Mouse (Mus musculus): ENCODE measurements around the gene Mycbp2. TPM values are rescaled to one million over a fixed set of nuclear protein-coding genes. Genes with fewer than 3 reads are reported as not detected.

Gene Mycbp2
- polyA plus RNA-seq, 1 experiment, result 56.8 TPM

DNA sequence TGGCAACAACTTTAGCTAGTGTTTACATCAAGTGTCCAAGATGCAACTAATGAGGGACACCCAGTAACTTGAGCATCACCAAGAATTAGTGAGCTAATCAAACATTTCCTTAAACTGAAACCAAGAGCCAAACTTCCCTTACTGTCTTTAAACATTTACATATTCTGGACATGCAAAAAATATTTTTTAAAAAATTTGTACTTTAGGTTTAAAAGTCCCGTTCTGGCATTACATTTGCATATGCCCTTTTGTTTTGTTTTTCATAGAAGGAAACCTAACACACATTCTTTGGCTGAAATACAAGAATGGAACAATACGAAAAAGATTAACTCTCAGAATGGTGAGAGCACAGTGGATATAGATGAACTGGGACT, 248.4 kb downstream of the Mycbp2 start:
- peak overlapping the region; percentile 83 for H3K27ac ChIP-seq (ENCODE audit: insufficient read depth, low read depth, low read length)
- TF ChIP-seq POLR2A (IDR thresholded peaks at IDR 0.05; ENCODE audit: borderline replicate concordance, low read depth, low read length) (no peak), CTCF (IDR thresholded peaks at IDR 0.05; ENCODE audit: low read depth, low read length) (no peak)
- peak overlapping the region; percentile 87 for H3K4me3 ChIP-seq (ENCODE audit: insufficient read depth, low read length)
- peaks cover 30% of the 10 kb centered on the region for H3K4me1 ChIP-seq (ENCODE audit: control insufficient read depth, insufficient read depth, low read length)

- peaks cover 24% of the 10 kb centered on the region for H3K4me1 ChIP-seq (ENCODE audit: control insufficient read depth, insufficient read depth, low read length)
- no peak for TF ChIP-seq POLR2A (IDR thresholded peaks at IDR 0.05; ENCODE audit: borderline replicate concordance, low read depth, low read length)
- no peak for TF ChIP-seq CTCF (IDR thresholded peaks at IDR 0.05; ENCODE audit: low read depth, low read length)
- H3K4me3 ChIP-seq (ENCODE audit: insufficient read depth, low read length), result peak overlapping the region; percentile 1; the same call in 1 of the 2 replicates
- peak overlapping the region; percentile 2; the same call in 1 of the 2 replicates for H3K27ac ChIP-seq (ENCODE audit: insufficient read depth, low read depth, low read length)
These were observed 250.0 kb downstream of the Mycbp2 start for GRCm38 (mm10) chr14:103096621-103097020.

- Histone ChIP-seq H3K4me3 (ENCODE audit: insufficient read depth, low read length) (no peak overlapping the region), H3K27ac (ENCODE audit: insufficient read depth, low read depth, low read length) (no peak overlapping the region), H3K4me1 (ENCODE audit: control insufficient read depth, insufficient read depth, low read length) (peaks cover 24% of the 10 kb centered on the region)
- TF ChIP-seq CTCF (IDR thresholded peaks at IDR 0.05; ENCODE audit: low read depth, low read length), result no peak
- TF ChIP-seq POLR2A (IDR thresholded peaks at IDR 0.05; ENCODE audit: borderline replicate concordance, low read depth, low read length), result no peak
These were observed 250.8 kb downstream of the Mycbp2 start for GRCm38 (mm10) chr14:103095826-103096225.

DNA sequence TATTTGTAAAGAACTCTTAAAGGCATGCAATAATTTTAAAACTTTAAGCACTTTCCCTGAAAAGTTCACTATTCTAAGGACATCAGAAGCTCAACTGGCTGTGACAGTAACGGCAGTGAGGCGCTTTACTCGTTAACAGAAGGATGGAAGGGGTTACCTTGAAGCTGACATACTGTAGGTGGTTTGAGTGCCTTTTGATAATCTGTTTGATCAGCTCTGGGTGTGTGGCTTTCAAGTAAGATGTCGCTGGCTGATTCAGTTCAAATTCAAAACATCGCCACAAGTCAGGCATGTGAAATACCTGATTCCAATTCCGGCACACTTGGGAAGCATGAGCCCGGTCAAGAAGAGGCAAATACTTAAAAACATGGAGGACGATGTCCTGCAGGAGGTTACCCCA, 251.6 kb downstream of the Mycbp2 start:
- no peak overlapping the region for H3K27ac ChIP-seq (ENCODE audit: insufficient read depth, low read depth, low read length)
- H3K4me3 ChIP-seq (ENCODE audit: insufficient read depth, low read length), result no peak overlapping the region
- TF ChIP-seq POLR2A (IDR thresholded peaks at IDR 0.05; ENCODE audit: borderline replicate concordance, low read depth, low read length) (no peak), CTCF (IDR thresholded peaks at IDR 0.05; ENCODE audit: low read depth, low read length) (no peak)
- peaks cover 24% of the 10 kb centered on the region for H3K4me1 ChIP-seq (ENCODE audit: control insufficient read depth, insufficient read depth, low read length)

GRCm38 (mm10) chr14:103093670-103094069, 252.9 kb downstream of the Mycbp2 start:
- no peak overlapping the region for H3K27ac ChIP-seq (ENCODE audit: insufficient read depth, low read depth, low read length)
- TF ChIP-seq CTCF (IDR thresholded peaks at IDR 0.05; ENCODE audit: low read depth, low read length) (no peak), POLR2A (IDR thresholded peaks at IDR 0.05; ENCODE audit: borderline replicate concordance, low read depth, low read length) (no peak)
- peaks cover 24% of the 10 kb centered on the region for H3K4me1 ChIP-seq (ENCODE audit: control insufficient read depth, insufficient read depth, low read length)
- H3K4me3 ChIP-seq (ENCODE audit: insufficient read depth, low read length), result no peak overlapping the region

DNA sequence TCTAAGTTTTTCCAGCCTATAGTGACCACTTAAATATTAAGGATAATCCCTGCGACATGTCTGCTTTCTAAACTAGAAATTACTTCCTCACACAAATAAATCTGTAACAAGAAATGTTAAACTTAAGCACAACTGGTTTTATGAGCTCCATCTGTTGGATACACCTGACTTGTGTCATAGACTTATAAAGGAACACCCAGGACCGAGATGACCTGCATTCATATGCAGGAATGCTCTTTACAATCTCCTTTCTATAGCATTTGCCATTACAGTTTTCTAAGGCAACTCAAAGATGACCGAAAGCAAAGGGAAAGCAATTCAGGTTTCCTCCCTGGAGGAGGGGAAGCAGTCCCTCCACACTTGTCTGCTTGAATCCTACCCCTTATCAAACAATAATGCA, 253.4 kb downstream of the Mycbp2 start:
- no peak overlapping the region for H3K27ac ChIP-seq (ENCODE audit: insufficient read depth, low read depth, low read length)
- TF ChIP-seq POLR2A (IDR thresholded peaks at IDR 0.05; ENCODE audit: borderline replicate concordance, low read depth, low read length) (no peak), CTCF (IDR thresholded peaks at IDR 0.05; ENCODE audit: low read depth, low read length) (no peak)
- H3K4me3 ChIP-seq (ENCODE audit: insufficient read depth, low read length), result no peak overlapping the region
- H3K4me1 ChIP-seq (ENCODE audit: control insufficient read depth, insufficient read depth, low read length), result peaks cover 24% of the 10 kb centered on the region

DNA sequence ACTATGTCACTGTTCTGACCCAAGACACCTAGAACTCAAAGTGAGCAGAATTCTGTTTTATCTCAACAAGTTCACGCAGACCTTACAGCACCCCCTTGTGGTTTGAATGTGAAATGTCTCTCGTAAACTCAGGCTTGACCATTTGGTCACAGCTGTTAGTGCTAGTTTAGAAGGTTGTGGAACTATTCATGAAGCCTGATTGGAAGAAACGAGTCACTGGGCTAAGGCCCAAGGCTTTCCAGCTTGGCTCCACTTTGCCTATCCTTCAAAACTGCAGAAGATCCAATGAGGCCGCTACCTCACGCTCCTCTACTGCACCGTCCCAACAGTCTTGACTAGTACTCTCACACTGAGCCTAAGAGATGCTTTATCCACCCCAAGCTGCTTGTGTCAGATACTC, 258.0 kb downstream of the Mycbp2 start:
- Histone ChIP-seq H3K4me3 (ENCODE audit: insufficient read depth, low read length) (no peak overlapping the region), H3K27ac (ENCODE audit: insufficient read depth, low read depth, low read length) (no peak overlapping the region), H3K4me1 (ENCODE audit: control insufficient read depth, insufficient read depth, low read length) (no peaks in the 10 kb centered on the region)
- TF ChIP-seq POLR2A (IDR thresholded peaks at IDR 0.05; ENCODE audit: borderline replicate concordance, low read depth, low read length) (no peak), CTCF (IDR thresholded peaks at IDR 0.05; ENCODE audit: low read depth, low read length) (no peak)

- Histone ChIP-seq H3K27ac (ENCODE audit: insufficient read depth, low read depth, low read length) (no peak overlapping the region), H3K4me1 (ENCODE audit: control insufficient read depth, insufficient read depth, low read length) (no peaks in the 10 kb centered on the region), H3K4me3 (ENCODE audit: insufficient read depth, low read length) (no peak overlapping the region)
- no peak for TF ChIP-seq CTCF (IDR thresholded peaks at IDR 0.05; ENCODE audit: low read depth, low read length)
- no peak for TF ChIP-seq POLR2A (IDR thresholded peaks at IDR 0.05; ENCODE audit: borderline replicate concordance, low read depth, low read length)
These were observed 258.8 kb downstream of the Mycbp2 start for GRCm38 (mm10) chr14:103087846-103088245.

DNA sequence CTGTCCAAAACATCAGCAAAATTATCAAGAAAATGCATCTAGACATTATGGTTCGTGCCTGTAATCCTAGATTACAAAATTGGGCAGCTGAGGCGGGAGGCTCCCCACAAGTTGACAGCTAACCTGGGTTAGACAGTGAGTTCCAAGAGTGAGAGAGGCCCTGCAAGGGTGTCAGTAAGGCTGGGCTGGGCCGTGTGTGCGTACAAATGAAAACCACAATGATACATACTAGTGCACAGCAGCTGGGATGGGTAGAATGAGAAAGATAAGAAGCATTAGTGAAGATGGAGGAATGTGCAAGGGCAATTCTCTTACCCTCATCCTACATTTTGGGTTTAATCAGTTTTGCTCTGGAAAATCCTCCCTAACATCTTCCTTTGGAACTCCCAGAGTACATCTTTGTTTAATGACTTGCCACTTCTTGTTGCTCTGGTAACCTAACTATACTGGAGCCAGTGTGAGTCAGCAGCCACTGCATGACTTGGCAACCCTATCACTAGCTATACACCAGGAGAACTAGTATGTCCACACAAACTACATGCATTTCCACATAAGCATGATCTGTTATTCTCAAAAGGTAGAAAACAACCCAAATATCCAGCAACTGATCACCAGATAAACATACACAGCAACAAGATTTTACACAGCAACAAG, 259.8 kb downstream of the Mycbp2 start:
- H3K4me3 ChIP-seq (ENCODE audit: insufficient read depth, low read length), result no peak overlapping the region
- no peaks in the 10 kb centered on the region for H3K4me1 ChIP-seq (ENCODE audit: control insufficient read depth, insufficient read depth, low read length)
- H3K27ac ChIP-seq (ENCODE audit: insufficient read depth, low read depth, low read length), result no peak overlapping the region
- TF ChIP-seq CTCF (IDR thresholded peaks at IDR 0.05; ENCODE audit: low read depth, low read length) (no peak), POLR2A (IDR thresholded peaks at IDR 0.05; ENCODE audit: borderline replicate concordance, low read depth, low read length) (no peak)

DNA sequence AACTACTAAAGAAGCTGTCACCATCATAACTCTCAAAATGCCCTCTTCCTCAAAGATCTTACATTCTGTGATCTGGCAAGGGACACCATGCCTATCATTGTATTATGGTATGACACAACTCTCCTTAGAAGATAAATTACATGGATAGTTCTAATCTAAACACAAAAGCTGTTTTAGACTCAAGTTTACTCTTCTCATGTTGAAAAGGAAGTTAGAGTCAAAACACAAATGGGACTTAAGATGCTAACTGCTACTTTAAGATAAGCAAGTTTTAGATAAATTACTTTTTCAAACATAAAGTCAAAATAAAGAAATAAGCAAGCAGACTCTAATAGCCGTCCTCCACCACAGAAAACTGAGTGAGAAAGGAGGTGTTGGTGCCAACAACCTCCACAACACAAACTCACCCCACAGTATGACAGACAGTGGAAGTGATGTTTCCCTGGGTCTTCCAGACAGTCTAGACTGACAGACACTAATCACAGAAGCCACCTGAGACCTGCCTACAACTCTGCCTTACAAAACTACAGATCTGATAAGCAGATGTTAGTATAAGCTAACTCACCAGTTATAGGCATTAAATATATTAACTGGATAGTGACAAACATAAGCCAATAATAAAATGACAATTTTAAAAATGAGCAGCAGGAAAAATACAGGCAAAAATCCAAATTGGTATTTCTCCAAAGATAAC, 260.6 kb downstream of the Mycbp2 start:
- no peaks in the 10 kb centered on the region for H3K4me1 ChIP-seq (ENCODE audit: control insufficient read depth, insufficient read depth, low read length)
- TF ChIP-seq POLR2A (IDR thresholded peaks at IDR 0.05; ENCODE audit: borderline replicate concordance, low read depth, low read length) (no peak), CTCF (IDR thresholded peaks at IDR 0.05; ENCODE audit: low read depth, low read length) (no peak)
- no peak overlapping the region for H3K27ac ChIP-seq (ENCODE audit: insufficient read depth, low read depth, low read length)
- H3K4me3 ChIP-seq (ENCODE audit: insufficient read depth, low read length), result no peak overlapping the region

Data from bone marrow macrophage, adult 2 months (primary cell).